Mouse (Mus musculus): ENCODE measurements around the gene Gm28042. TPM values are rescaled to one million over a fixed set of nuclear protein-coding genes. Genes with fewer than 3 reads are reported as not detected.

Gm28042 gene
- polyA plus RNA-seq, 1 experiment from 2014 or later, result 2.5 TPM

DNA sequence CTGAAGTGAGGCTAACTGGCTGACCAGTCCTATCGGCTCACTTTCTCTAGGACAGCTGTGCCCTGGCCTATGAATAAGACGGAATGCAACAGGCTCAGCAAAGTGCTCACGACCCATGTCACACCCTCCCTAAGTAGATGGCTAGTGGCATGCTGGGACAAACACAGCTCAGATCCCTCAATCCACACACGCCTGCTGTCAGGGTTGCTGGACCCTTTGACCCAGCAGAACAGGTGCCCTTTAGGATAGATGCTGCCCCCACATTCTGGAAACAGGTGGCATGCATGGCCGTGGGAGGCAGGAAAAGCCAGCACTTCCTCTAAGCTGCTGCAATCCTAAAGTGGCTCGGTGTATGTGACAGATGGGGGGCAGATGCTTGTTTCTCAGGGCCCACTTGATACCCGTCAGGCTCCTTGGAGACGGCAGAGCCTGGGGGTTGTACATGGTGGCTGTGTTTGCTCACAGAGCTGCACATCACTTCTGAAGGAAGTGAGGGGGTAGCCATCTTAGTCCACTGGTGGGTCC, 42.2 kb downstream of the Gm28042 start:
- peak; percentile 68 for DNase-seq (ENCODE audit: low spot score)
- Histone ChIP-seq H3K27me3 (replicated peaks; ENCODE audit: control insufficient read depth, insufficient read depth, low read length) (0 out of 2 replicates have a peak, but pooled peaks cover under 1% of the 10 kb centered on the region), H3K36me3 (ENCODE audit: control insufficient read depth, insufficient read depth, low read length) (no peaks in the 10 kb centered on the region), H3K4me3 (ENCODE audit: low read depth, low read length) (no peak overlapping the region), H3K9me3 (ENCODE audit: control insufficient read depth, low read length) (no peaks in the 10 kb centered on the region), H3K4me1 (ENCODE audit: control insufficient read depth, insufficient read depth, low read length) (0 out of 2 replicates have a peak, but pooled peaks cover 5% of the 10 kb centered on the region), H3K27ac (replicated peaks; ENCODE audit: low read depth, low read length) (no peak overlapping the region), H3K4me2 (ENCODE audit: low read depth, low read length) (no peak overlapping the region), H3K9ac (ENCODE audit: low read depth, low read length) (0 out of 2 replicates have a peak overlapping the region, but pooled peaks have one; percentile 5)
- 53% methylated on average over 8 of the region's 8 CpGs for WGBS
- peak; percentile 78 for ATAC-seq (ENCODE audit: low read depth)

DNA sequence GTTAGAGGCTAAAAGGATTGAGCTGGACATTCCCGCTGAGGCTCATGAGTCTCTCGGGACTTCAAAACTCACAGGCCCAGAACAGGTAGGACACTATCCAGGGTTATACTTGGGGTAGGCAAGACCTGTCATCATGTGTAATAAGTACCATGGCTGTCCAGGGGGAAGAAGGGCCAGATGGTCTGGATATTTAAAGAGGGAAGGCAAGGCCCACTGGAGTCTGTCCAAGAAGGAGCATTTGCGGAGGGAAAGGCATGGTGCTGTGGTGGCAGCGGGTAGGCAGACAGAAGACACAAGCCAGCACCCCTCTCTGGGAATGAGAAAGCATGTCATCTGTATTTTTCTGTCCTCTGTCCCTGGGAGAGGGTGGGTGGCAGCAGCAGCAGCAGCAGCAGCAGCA, 46.8 kb downstream of the Gm28042 start:
- H3K27me3 ChIP-seq (replicated peaks; ENCODE audit: control insufficient read depth, insufficient read depth, low read length), result peaks cover 20% of the 10 kb centered on the region
- peaks cover 5% of the 10 kb centered on the region; the same call in 1 of the 2 replicates for H3K4me1 ChIP-seq (ENCODE audit: control insufficient read depth, insufficient read depth, low read length)
- no peak for DNase-seq (ENCODE audit: low spot score)
- no peak overlapping the region for H3K27ac ChIP-seq (replicated peaks; ENCODE audit: low read depth, low read length)
- H3K9me3 ChIP-seq (ENCODE audit: control insufficient read depth, low read length), result no peaks in the 10 kb centered on the region
- WGBS, result 89% methylated on average over 4 of the region's 4 CpGs
- no peak overlapping the region for H3K4me2 ChIP-seq (ENCODE audit: low read depth, low read length)
- H3K36me3 ChIP-seq (ENCODE audit: control insufficient read depth, insufficient read depth, low read length), result no peaks in the 10 kb centered on the region
- H3K9ac ChIP-seq (ENCODE audit: low read depth, low read length), result no peak overlapping the region
- no peak for ATAC-seq (ENCODE audit: low read depth)
- no peak overlapping the region for H3K4me3 ChIP-seq (ENCODE audit: low read depth, low read length)

DNA sequence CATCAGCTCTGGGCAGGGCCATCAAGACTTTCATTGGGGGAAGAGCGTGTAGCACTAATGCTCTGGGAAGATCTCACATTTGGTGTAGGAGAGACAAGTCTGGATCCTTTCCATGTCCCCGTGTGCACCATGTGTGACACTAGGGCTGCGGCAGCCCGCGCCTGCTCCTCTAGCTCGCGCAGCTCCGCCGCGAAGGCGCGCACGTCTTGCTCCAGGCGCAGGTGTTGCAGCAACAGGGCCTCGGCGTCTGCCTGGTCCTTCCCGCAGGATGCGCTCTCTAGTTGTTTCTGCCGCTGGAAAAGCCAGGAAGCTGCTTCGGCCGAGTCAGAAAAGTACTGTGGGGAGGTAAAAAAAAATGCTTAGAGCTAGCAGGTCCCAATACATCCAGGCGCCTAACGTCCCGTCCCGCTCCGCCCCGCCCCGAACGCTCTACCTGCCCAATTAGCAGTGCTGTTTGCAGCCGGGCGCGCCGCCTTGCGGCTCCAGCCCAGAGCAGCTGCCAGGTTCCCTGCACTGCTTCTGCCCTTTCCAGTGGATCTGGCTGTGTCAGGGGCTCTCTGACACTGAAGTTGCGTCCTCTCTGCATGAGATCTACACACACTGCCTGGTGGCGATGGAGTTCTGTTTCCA, 48.9 kb downstream of the Gm28042 start:
- 1% methylated on average over 36 of the region's 36 CpGs for WGBS
- DNase-seq (ENCODE audit: low spot score) (peak; percentile 72), ATAC-seq (ENCODE audit: low read depth) (peak; percentile 87)
- Histone ChIP-seq H3K27ac (replicated peaks; ENCODE audit: low read depth, low read length) (no peak overlapping the region), H3K4me1 (ENCODE audit: control insufficient read depth, insufficient read depth, low read length) (peaks cover 5% of the 10 kb centered on the region; the same call in 1 of the 2 replicates), H3K9me3 (ENCODE audit: control insufficient read depth, low read length) (no peaks in the 10 kb centered on the region), H3K4me2 (ENCODE audit: low read depth, low read length) (peak overlapping the region; percentile 62), H3K27me3 (replicated peaks; ENCODE audit: control insufficient read depth, insufficient read depth, low read length) (peaks cover 20% of the 10 kb centered on the region), H3K36me3 (ENCODE audit: control insufficient read depth, insufficient read depth, low read length) (no peaks in the 10 kb centered on the region), H3K4me3 (ENCODE audit: low read depth, low read length) (peak overlapping the region; percentile 38), H3K9ac (ENCODE audit: low read depth, low read length) (peak overlapping the region; percentile 28; the same call in 1 of the 2 replicates)

DNA sequence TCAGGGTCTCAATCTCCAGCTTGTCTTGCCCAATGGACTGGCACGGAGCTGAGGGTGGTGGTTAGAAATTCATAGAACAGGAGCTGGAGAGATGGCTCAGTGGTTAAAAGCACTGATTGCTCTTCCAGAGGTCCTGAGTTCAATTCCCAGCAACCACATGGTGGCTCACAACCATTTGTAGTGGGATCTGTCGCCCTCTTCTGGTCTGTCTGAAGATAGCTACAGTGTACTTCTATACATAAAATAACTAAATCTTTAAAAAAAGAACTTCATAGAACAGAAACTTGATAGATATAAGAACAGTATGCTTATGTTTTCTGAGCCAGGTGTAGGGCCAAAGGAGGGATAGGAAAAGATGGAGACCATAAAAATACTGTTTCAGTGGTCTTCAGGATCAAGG, 55.1 kb downstream of the Gm28042 start:
- Histone ChIP-seq H3K27me3 (replicated peaks; ENCODE audit: control insufficient read depth, insufficient read depth, low read length) (peaks cover 1% of the 10 kb centered on the region), H3K4me1 (ENCODE audit: control insufficient read depth, insufficient read depth, low read length) (no peaks in the 10 kb centered on the region), H3K9ac (ENCODE audit: low read depth, low read length) (no peak overlapping the region), H3K9me3 (ENCODE audit: control insufficient read depth, low read length) (no peaks in the 10 kb centered on the region), H3K27ac (replicated peaks; ENCODE audit: low read depth, low read length) (no peak overlapping the region), H3K4me2 (ENCODE audit: low read depth, low read length) (no peak overlapping the region), H3K4me3 (ENCODE audit: low read depth, low read length) (no peak overlapping the region), H3K36me3 (ENCODE audit: control insufficient read depth, insufficient read depth, low read length) (no peaks in the 10 kb centered on the region)
- ATAC-seq (ENCODE audit: low read depth), result no peak
- DNase-seq (ENCODE audit: low spot score), result no peak
- 77% methylated on average over 2 of the region's 2 CpGs for WGBS

DNA sequence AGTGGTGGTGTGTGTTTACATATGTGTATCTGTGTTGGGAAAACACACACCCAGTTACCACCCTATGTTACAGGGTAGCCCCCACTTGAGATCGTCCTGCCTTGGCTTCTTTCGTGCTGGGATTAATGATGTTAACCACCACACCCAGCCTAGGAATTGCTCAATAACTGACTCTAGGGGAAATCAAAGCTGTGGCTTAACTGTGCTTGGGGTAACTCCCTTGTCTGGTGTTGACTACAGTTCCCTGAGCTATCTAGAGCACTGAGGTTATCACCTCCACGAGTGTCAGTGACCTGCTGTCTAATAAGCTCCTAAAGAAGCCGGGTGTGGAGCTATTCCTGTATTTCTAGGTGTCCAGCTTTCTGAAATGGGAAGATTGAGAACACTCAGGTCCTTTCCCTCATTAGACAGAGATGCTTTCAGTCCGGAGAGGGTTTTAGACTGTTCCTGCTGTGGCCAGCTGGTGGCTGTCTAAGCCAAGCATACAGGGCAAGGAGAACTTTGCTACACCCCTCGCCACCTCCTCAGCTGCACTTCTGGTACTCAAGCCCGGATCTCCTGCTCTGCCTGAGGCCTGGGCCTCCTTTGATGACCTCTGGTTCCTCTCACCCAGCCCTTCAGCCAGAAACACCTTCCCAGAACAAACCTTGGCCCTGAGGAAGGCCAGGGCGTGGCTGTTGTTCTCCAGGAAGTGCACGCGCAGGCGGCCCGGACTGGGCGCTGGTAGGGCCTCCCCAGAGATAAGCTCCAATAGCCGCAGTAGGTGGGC, 57.5 kb downstream of the Gm28042 start:
- Histone ChIP-seq H3K4me2 (ENCODE audit: low read depth, low read length) (no peak overlapping the region), H3K36me3 (ENCODE audit: control insufficient read depth, insufficient read depth, low read length) (no peaks in the 10 kb centered on the region), H3K4me1 (ENCODE audit: control insufficient read depth, insufficient read depth, low read length) (no peaks in the 10 kb centered on the region), H3K27me3 (replicated peaks; ENCODE audit: control insufficient read depth, insufficient read depth, low read length) (no peaks in the 10 kb centered on the region), H3K9me3 (ENCODE audit: control insufficient read depth, low read length) (no peaks in the 10 kb centered on the region), H3K9ac (ENCODE audit: low read depth, low read length) (no peak overlapping the region), H3K4me3 (ENCODE audit: low read depth, low read length) (no peak overlapping the region), H3K27ac (replicated peaks; ENCODE audit: low read depth, low read length) (no peak overlapping the region)
- ATAC-seq (ENCODE audit: low read depth) (peak; percentile 78), DNase-seq (ENCODE audit: low spot score) (peak; percentile 31)
- 65% methylated on average over 14 of the region's 14 CpGs for WGBS

DNA sequence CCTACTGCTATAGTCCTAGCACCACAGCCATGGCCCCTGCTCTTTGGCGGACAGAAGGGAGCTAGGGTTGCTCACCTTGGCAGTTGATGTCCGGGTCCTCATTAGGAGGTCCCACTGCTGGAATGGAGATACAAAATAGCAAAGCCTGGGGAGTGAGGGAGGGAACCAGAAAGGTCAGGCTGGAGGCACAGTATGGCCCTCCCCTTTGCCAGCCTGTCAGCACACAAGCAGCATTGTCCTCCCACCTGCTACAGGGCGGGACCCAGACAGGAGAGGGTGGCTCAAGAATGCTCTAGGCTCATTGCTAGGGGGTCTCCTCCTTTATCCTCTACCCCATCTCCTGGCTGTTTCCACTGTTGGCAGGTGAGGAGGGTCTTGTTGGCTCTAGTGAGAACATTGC, 58.7 kb downstream of the Gm28042 start:
- DNase-seq (ENCODE audit: low spot score) (no peak), ATAC-seq (ENCODE audit: low read depth) (no peak)
- 93% methylated on average over 3 of the region's 3 CpGs for WGBS
- Histone ChIP-seq H3K4me2 (ENCODE audit: low read depth, low read length) (no peak overlapping the region), H3K9me3 (ENCODE audit: control insufficient read depth, low read length) (no peaks in the 10 kb centered on the region), H3K27me3 (replicated peaks; ENCODE audit: control insufficient read depth, insufficient read depth, low read length) (no peaks in the 10 kb centered on the region), H3K27ac (replicated peaks; ENCODE audit: low read depth, low read length) (no peak overlapping the region), H3K36me3 (ENCODE audit: control insufficient read depth, insufficient read depth, low read length) (no peaks in the 10 kb centered on the region), H3K4me3 (ENCODE audit: low read depth, low read length) (no peak overlapping the region), H3K9ac (ENCODE audit: low read depth, low read length) (no peak overlapping the region), H3K4me1 (ENCODE audit: control insufficient read depth, insufficient read depth, low read length) (no peaks in the 10 kb centered on the region)

DNA sequence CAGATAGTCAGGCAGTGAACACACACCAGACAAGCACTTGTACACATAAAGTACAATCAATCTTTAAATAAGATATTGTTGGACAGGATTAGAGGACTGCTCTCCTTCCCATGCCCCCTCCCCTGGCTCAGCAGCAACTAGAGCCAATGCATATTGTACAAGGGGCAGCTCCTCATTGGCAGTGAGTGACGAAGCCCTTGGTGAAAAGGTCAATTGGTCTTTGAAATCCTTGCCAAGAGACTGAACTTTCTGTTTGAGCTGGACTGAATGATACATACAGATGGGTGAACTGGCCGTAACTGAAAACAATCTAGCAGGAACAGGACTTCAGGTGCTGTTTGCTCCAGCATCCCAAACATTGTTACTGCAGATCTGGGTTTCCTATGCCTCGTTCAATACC, 60.1 kb downstream of the Gm28042 start:
- no peak overlapping the region for H3K4me3 ChIP-seq (ENCODE audit: low read depth, low read length)
- ATAC-seq (ENCODE audit: low read depth) (no peak), DNase-seq (ENCODE audit: low spot score) (no peak)
- 87% methylated on average over 3 of the region's 3 CpGs for WGBS
- H3K9me3 ChIP-seq (ENCODE audit: control insufficient read depth, low read length), result no peaks in the 10 kb centered on the region
- no peak overlapping the region for H3K27ac ChIP-seq (replicated peaks; ENCODE audit: low read depth, low read length)
- H3K4me1 ChIP-seq (ENCODE audit: control insufficient read depth, insufficient read depth, low read length), result no peaks in the 10 kb centered on the region
- no peaks in the 10 kb centered on the region for H3K36me3 ChIP-seq (ENCODE audit: control insufficient read depth, insufficient read depth, low read length)
- no peak overlapping the region for H3K4me2 ChIP-seq (ENCODE audit: low read depth, low read length)
- H3K9ac ChIP-seq (ENCODE audit: low read depth, low read length), result no peak overlapping the region
- no peaks in the 10 kb centered on the region for H3K27me3 ChIP-seq (replicated peaks; ENCODE audit: control insufficient read depth, insufficient read depth, low read length)

DNA sequence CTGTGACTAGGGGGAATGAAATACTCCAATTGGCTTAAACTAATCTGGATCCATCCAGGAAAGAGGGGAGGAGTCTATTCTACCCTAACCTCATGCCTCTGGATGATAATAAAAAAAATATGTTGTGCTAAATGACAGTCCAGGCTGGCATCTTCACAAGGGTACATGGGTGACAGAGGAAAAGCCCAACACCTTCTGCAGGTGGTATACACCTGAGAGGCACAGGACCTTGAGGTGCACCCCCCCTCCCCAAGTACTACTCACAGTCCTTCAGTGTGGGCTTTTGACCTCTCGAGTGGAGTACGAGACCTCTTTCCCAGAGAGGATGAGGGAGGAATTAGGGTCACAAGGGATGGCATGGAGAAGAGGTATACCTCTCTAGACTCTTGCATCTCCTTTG, 60.6 kb downstream of the Gm28042 start:
- H3K9ac ChIP-seq (ENCODE audit: low read depth, low read length), result no peak overlapping the region
- no peaks in the 10 kb centered on the region for H3K27me3 ChIP-seq (replicated peaks; ENCODE audit: control insufficient read depth, insufficient read depth, low read length)
- no peak overlapping the region for H3K4me3 ChIP-seq (ENCODE audit: low read depth, low read length)
- ATAC-seq (ENCODE audit: low read depth) (no peak), DNase-seq (ENCODE audit: low spot score) (no peak)
- no peak overlapping the region for H3K27ac ChIP-seq (replicated peaks; ENCODE audit: low read depth, low read length)
- H3K4me2 ChIP-seq (ENCODE audit: low read depth, low read length), result no peak overlapping the region
- no peaks in the 10 kb centered on the region for H3K36me3 ChIP-seq (ENCODE audit: control insufficient read depth, insufficient read depth, low read length)
- WGBS, result 79% methylated on average over 2 of the region's 2 CpGs
- no peaks in the 10 kb centered on the region for H3K4me1 ChIP-seq (ENCODE audit: control insufficient read depth, insufficient read depth, low read length)
- H3K9me3 ChIP-seq (ENCODE audit: control insufficient read depth, low read length), result no peaks in the 10 kb centered on the region
